Mouse (Mus musculus) stomach, embryonic 14.5 days (tissue): Measurements from ENCODE around the gene Cnksr1. TPM values are rescaled to one million over a fixed set of nuclear protein-coding genes. Genes with fewer than 3 reads are reported as not detected.

Source experiments
- ATAC-seq: fragments of 200-750 bp; cut with Nextera tagmentation; 2 replicates; pipeline ENCODE4 v1.8.0; 2017; ENCODE audit warnings: low read depth, moderate TSS enrichment; ENCODE audit not compliant: insufficient number of reproducible peaks, insufficient read depth, low FRiP score
- H3K27ac ChIP-seq: fragments of 300-500 bp; sonication (generic); 2 replicates; pipeline ENCODE4 v1.5.1; 2014; ENCODE audit warnings: mild to moderate bottlenecking, low read length, moderate library complexity, mixed read lengths
- H3K27me3 ChIP-seq: fragments of 300-500 bp; sonication (generic); 2 replicates; pipeline ENCODE4 v1.6.1; 2014; ENCODE audit warnings: low read length, control low read depth, mixed read lengths; ENCODE audit not compliant: control insufficient read depth, insufficient read depth
- H3K36me3 ChIP-seq: fragments of 300-500 bp; sonication (generic); 2 replicates; pipeline ENCODE4 v1.6.1; 2014; ENCODE audit warnings: mild to moderate bottlenecking, control low read depth, low read length, moderate library complexity, mixed read lengths; ENCODE audit not compliant: control insufficient read depth, insufficient read depth
- H3K4me1 ChIP-seq: fragments of 300-500 bp; sonication (generic); 2 replicates; pipeline ENCODE4 v1.6.1; 2014; ENCODE audit warnings: low read length, control low read depth, mixed read lengths; ENCODE audit not compliant: control insufficient read depth, insufficient read depth
- H3K4me2 ChIP-seq: fragments of 300-500 bp; sonication (generic); replicated peaks from 2 replicates; pipeline ENCODE4 v1.6.1; 2014; ENCODE audit warnings: low read depth, low read length, control low read depth
- H3K4me3 ChIP-seq: fragments of 300-500 bp; sonication (generic); 2 replicates; pipeline ENCODE4 v1.5.1; 2014; ENCODE audit warnings: low read depth, low read length, control low read depth
- H3K9ac ChIP-seq: fragments of 300-500 bp; sonication (generic); replicated peaks from 2 replicates; pipeline ENCODE4 v1.6.1; 2014; ENCODE audit warnings: low read depth, mild to moderate bottlenecking, control low read depth, low read length, moderate library complexity, mixed read lengths
- H3K9me3 ChIP-seq: fragments of 300-500 bp; sonication (generic); 2 replicates; pipeline ENCODE4 v1.6.1; 2016; ENCODE audit warnings: low read depth, low read length, control low read depth; ENCODE audit not compliant: control insufficient read depth
- WGBS: fragments of 180-500 bp; shearing (Covaris S2); extraction: QIAGEN DNeasy Blood & Tissue Kit; methylation state at CpG from one replicate; pipeline ENCODE4 v1.1.7; 2014; 5-methylcytosine and 5-hydroxymethylcytosine counted together
- polyA plus RNA-seq: library from polyadenylated mRNA; unstranded; fragments of >200 nt; fragmentation: Nextera tagmentation; extraction: Ambion mirVana; gene quantifications from 2 replicates; pipeline ENCODE4 v1.2.1, GENCODE M21; 2014

Gene Cnksr1
- polyA plus RNA-seq, 1 experiment from 2014 or later, result 6.3 TPM

- Histone ChIP-seq H3K27ac (no peak overlapping the region), H3K9ac (no peak overlapping the region), H3K4me1 (0 out of 2 replicates have a peak, but pooled peaks cover 2% of the 10 kb centered on the region), H3K4me3 (peak overlapping the region; percentile 27), H3K9me3 (no peaks in the 10 kb centered on the region), H3K4me2 (peak overlapping the region; percentile 32), H3K36me3 (no peaks in the 10 kb centered on the region), H3K27me3 (no peaks in the 10 kb centered on the region)
- ATAC-seq, result peak; percentile 39; the same call in 1 of the 2 replicates
- WGBS, result 18% methylated on average over 19 of the region's 19 CpGs
Observed at GRCm38 (mm10) chr4:134237582-134238278, 469 bp downstream of the Cnksr1 start.

- Histone ChIP-seq H3K27me3 (no peaks in the 10 kb centered on the region), H3K9me3 (no peaks in the 10 kb centered on the region), H3K4me1 (0 out of 2 replicates have a peak, but pooled peaks cover 2% of the 10 kb centered on the region), H3K27ac (no peak overlapping the region), H3K36me3 (no peaks in the 10 kb centered on the region), H3K4me3 (no peak overlapping the region), H3K9ac (no peak overlapping the region), H3K4me2 (no peak overlapping the region)
- WGBS, result 77% methylated on average over 5 of the region's 5 CpGs
- no peak for ATAC-seq
Observed at GRCm38 (mm10) chr4:134234876-134235275, 3.3 kb downstream of the Cnksr1 start.

- H3K9ac ChIP-seq, result no peak overlapping the region
- no peak overlapping the region for H3K27ac ChIP-seq
- no peaks in the 10 kb centered on the region for H3K4me1 ChIP-seq
- no peaks in the 10 kb centered on the region for H3K36me3 ChIP-seq
- no peak for ATAC-seq
- H3K9me3 ChIP-seq, result no peaks in the 10 kb centered on the region
- no peak overlapping the region for H3K4me3 ChIP-seq
- no peak overlapping the region for H3K4me2 ChIP-seq
- no peaks in the 10 kb centered on the region for H3K27me3 ChIP-seq
- 26% methylated on average over 8 of the region's 8 CpGs for WGBS
Observed at GRCm38 (mm10) chr4:134230431-134230830, 7.8 kb downstream of the Cnksr1 start.

GRCm38 (mm10) chr4:134227194-134227593 lies 11.0 kb downstream of the Cnksr1 start, which contains the start of gene Catsper4:
TSS of gene Catsper4 (minus strand) at chr4:134227383.
- H3K36me3 ChIP-seq, result no peaks in the 10 kb centered on the region
- no peaks in the 10 kb centered on the region for H3K27me3 ChIP-seq
- H3K9ac ChIP-seq, result no peak within 1 kb of the TSS
- no peak within 1 kb of the TSS for H3K4me2 ChIP-seq
- H3K27ac ChIP-seq, result no peak within 1 kb of the TSS
- H3K4me3 ChIP-seq, result no peak within 1 kb of the TSS
- no peaks in the 10 kb centered on the region for H3K4me1 ChIP-seq
- no peaks in the 10 kb centered on the region for H3K9me3 ChIP-seq
- 64% methylated on average over 8 of the region's 8 CpGs for WGBS
- no peak for ATAC-seq

GRCm38 (mm10) chr4:134222793-134223600 lies 15.2 kb downstream of the Cnksr1 start:
- no peak overlapping the region for H3K27ac ChIP-seq
- ATAC-seq, result peak; percentile 14; the same call in 1 of the 2 replicates
- no peak overlapping the region for H3K4me2 ChIP-seq

GRCm38 (mm10) chr4:134206488-134207053 lies 31.6 kb downstream of the Cnksr1 start:
- no peak for ATAC-seq
- H3K9me3 ChIP-seq, result no peaks in the 10 kb centered on the region
- H3K27ac ChIP-seq, result no peak overlapping the region
- H3K4me3 ChIP-seq, result no peak overlapping the region
- no peaks in the 10 kb centered on the region for H3K27me3 ChIP-seq
- H3K4me1 ChIP-seq, result no peaks in the 10 kb centered on the region
- no peak overlapping the region for H3K9ac ChIP-seq
- no peak overlapping the region for H3K4me2 ChIP-seq
- 55% methylated on average over 6 of the region's 6 CpGs for WGBS
- H3K36me3 ChIP-seq, result no peaks in the 10 kb centered on the region

More at GRCm38 (mm10) chr4:134222793-134223600, 15.2 kb downstream of the Cnksr1 start:
- no peak overlapping the region for H3K4me3 ChIP-seq
- 50% methylated on average over 11 of the region's 11 CpGs for WGBS
- H3K27me3 ChIP-seq, result no peaks in the 10 kb centered on the region
- no peak overlapping the region for H3K9ac ChIP-seq
- no peaks in the 10 kb centered on the region for H3K36me3 ChIP-seq
- H3K9me3 ChIP-seq, result no peaks in the 10 kb centered on the region
- H3K4me1 ChIP-seq, result no peaks in the 10 kb centered on the region

- ATAC-seq, result no peak
- no peak overlapping the region for H3K9ac ChIP-seq
- no peak overlapping the region for H3K4me3 ChIP-seq
- no peak overlapping the region for H3K27ac ChIP-seq
- WGBS, result 81% methylated on average over 17 of the region's 17 CpGs
- no peaks in the 10 kb centered on the region for H3K4me1 ChIP-seq
- no peaks in the 10 kb centered on the region for H3K36me3 ChIP-seq
- no peaks in the 10 kb centered on the region for H3K27me3 ChIP-seq
- H3K4me2 ChIP-seq, result no peak overlapping the region
- H3K9me3 ChIP-seq, result no peaks in the 10 kb centered on the region
Observed at GRCm38 (mm10) chr4:134203340-134203896, 34.8 kb downstream of the Cnksr1 start.

GRCm38 (mm10) chr4:134202904-134203303 lies 35.3 kb downstream of the Cnksr1 start, which contains the start of gene Gm7534:
TSS of gene Gm7534 (minus strand) at chr4:134203004.
- ATAC-seq, result no peak
- no peaks in the 10 kb centered on the region for H3K4me1 ChIP-seq
- WGBS, result 95% methylated on average over 4 of the region's 4 CpGs
- no peak within 1 kb of the TSS for H3K4me3 ChIP-seq
- no peak within 1 kb of the TSS for H3K4me2 ChIP-seq
- no peak within 1 kb of the TSS for H3K27ac ChIP-seq
- H3K36me3 ChIP-seq, result no peaks in the 10 kb centered on the region
- no peaks in the 10 kb centered on the region for H3K27me3 ChIP-seq
- H3K9ac ChIP-seq, result no peak within 1 kb of the TSS
- H3K9me3 ChIP-seq, result no peaks in the 10 kb centered on the region
